Mouse (Mus musculus): ENCODE results near the gene Tmem210.

DNA sequence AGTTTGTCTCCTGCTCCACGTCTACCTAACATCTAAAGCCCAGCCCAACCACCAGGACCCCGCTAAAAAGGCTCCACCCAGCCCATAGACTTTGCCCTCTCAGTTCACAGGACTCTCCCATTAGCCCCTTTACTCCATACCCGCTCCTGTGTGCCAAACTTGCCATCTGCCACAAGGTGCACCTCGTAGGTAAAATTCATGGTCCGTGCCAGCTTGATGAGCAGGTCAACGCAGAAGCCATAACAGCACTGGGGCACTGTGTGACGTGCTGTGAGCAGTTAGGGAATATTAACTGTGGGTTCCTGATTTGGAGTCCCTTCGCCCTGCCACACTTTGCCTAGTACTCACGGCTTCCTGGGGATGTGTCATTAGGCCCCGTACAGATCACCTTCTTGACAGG lies 10.1 kb downstream of the Tmem210 start:
- TF ChIP-seq CTCF (IDR thresholded peaks at IDR 0.05; ENCODE audit: low read depth, low read length), result no peak
- no peak for TF ChIP-seq TAL1 (conservative IDR thresholded peaks at IDR 0.05; ENCODE audit: low read depth, low read length)
- no peak for TF ChIP-seq POLR2AphosphoS5 (IDR thresholded peaks at IDR 0.05; ENCODE audit: insufficient replicate concordance, low read depth, low read length)

Data from G1E (cell line).